Mouse (Mus musculus) stomach, postnatal 0 days (tissue): ENCODE results near the gene Syap1.

Experiments used
- CTCF ChIP-seq: IDR thresholded peaks from 2 replicates; pipeline ENCODE4 v1.5.1; 2016; ENCODE audit warnings: antibody characterized with exemption, low read depth, mild to moderate bottlenecking, moderate library complexity
- EP300 ChIP-seq: optimal IDR thresholded peaks from 2 replicates; pipeline ENCODE3; 2016; ENCODE audit warnings: antibody characterized with exemption

DNA sequence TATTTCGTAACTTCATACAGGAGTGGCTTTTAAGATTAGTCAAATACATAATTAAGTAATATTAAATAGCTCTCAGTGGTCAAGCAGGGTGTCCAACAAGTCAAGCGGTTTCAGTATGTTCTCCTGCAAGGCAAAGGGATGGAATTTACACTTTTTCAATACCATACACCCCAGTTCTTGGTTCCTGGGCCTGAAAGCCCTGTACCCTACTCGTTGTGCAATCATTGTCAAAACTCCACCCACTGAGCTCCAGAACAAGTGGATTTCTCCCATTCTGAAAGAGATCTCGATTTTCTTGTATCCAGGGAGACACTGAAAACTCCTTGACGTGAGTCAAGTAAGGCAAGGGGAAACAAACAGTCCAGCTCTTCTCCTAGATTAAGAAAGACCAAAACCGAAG lies 60.2 kb downstream of the Syap1 start:
- no peak for TF ChIP-seq EP300
- TF ChIP-seq CTCF, result no peak
